Mouse (Mus musculus): ENCODE results near the gene Nde1. TPM values are rescaled to one million over a fixed set of nuclear protein-coding genes. Genes with fewer than 3 reads are reported as not detected.
"Not testable (repeated sequence)": the region's sequence is repeated elsewhere in the genome, so short reads cannot be mapped to it uniquely, and the experiment has no call there.

Nde1 gene
- total RNA-seq (2021) = 10 to 100 TPM; 26.3 to 31.1 TPM
- long read RNA-seq, experiment 1, transcript Nde1-201 (9 exons, 2,287 nt) = major isoform, 33 of 47 reads
- long read RNA-seq, experiment 1, transcript Nde1-202 (9 exons, 2,335 nt) = minor isoform, 5 of 47 reads
- long read RNA-seq, experiment 1, partial matches to known transcripts = 5 of 47 reads
- long read RNA-seq, experiment 1, other reads (novel, unspliced or antisense) = 1 of 47 reads
- long read RNA-seq, experiment 2, transcript Nde1-201 (9 exons, 2,287 nt) = major isoform, 20 of 35 reads
- long read RNA-seq, experiment 2, transcript Nde1-202 (9 exons, 2,335 nt) = minor isoform, 5 of 35 reads
- long read RNA-seq, experiment 2, partial matches to known transcripts = 4 of 35 reads
- long read RNA-seq, experiment 2, other reads (novel, unspliced or antisense) = 3 of 35 reads

GRCm38 (mm10) chr16:14162988-14163416 lies at the start of gene Nde1, which contains the start of gene Marf1:
Nde1 (plus strand) TSS chr16:14163275.
Marf1 (minus strand) TSS chr16:14163351.
- DNase-seq = peak; percentile 90

GRCm38 (mm10) chr16:14117299-14117698 lies 45.8 kb upstream of the Nde1 start:
- no peak for DNase-seq

GRCm38 (mm10) chr16:14120941-14121340 lies 42.1 kb upstream of the Nde1 start:
- no peak for DNase-seq

GRCm38 (mm10) chr16:14121563-14121962 lies 41.5 kb upstream of the Nde1 start:
- DNase-seq = no peak

- no peak for DNase-seq
These were observed 40.5 kb upstream of the Nde1 start for GRCm38 (mm10) chr16:14122586-14122985.

GRCm38 (mm10) chr16:14123901-14124300 lies 39.2 kb upstream of the Nde1 start:
- DNase-seq = no peak

- DNase-seq = no peak
These were observed 38.4 kb upstream of the Nde1 start for GRCm38 (mm10) chr16:14124709-14125108.

GRCm38 (mm10) chr16:14125253-14125652 lies 37.8 kb upstream of the Nde1 start:
- DNase-seq = no peak

- no peak for DNase-seq
These were observed 34.1 kb upstream of the Nde1 start for GRCm38 (mm10) chr16:14128977-14129376.

GRCm38 (mm10) chr16:14130796-14131195 lies 32.3 kb upstream of the Nde1 start:
- no peak for DNase-seq

- no peak for DNase-seq
These were observed 31.7 kb upstream of the Nde1 start for GRCm38 (mm10) chr16:14131376-14131775.

- no peak for DNase-seq
These were observed 31.2 kb upstream of the Nde1 start for GRCm38 (mm10) chr16:14131838-14132237.

GRCm38 (mm10) chr16:14135014-14135413 lies 28.1 kb upstream of the Nde1 start:
- DNase-seq = no peak

GRCm38 (mm10) chr16:14137976-14138561 lies 25.0 kb upstream of the Nde1 start:
- no peak for DNase-seq

- DNase-seq = no peak
These were observed 24.0 kb upstream of the Nde1 start for GRCm38 (mm10) chr16:14139106-14139505.

- no peak for DNase-seq
These were observed 19.8 kb upstream of the Nde1 start for GRCm38 (mm10) chr16:14143298-14143697.

GRCm38 (mm10) chr16:14147712-14148111 lies 15.4 kb upstream of the Nde1 start:
- DNase-seq = no peak

- DNase-seq = no peak
These were observed 11.4 kb upstream of the Nde1 start for GRCm38 (mm10) chr16:14151718-14152117.

GRCm38 (mm10) chr16:14155638-14156037 lies 7.4 kb upstream of the Nde1 start:
- not testable (repeated sequence) for DNase-seq

GRCm38 (mm10) chr16:14156312-14156711 lies 6.8 kb upstream of the Nde1 start:
- DNase-seq = no peak

- no peak for DNase-seq
These were observed 4.5 kb upstream of the Nde1 start for GRCm38 (mm10) chr16:14158536-14158935.

GRCm38 (mm10) chr16:14158936-14159745 lies 3.9 kb upstream of the Nde1 start:
- DNase-seq = peak; percentile 97

- peak; percentile 54 for DNase-seq
These were observed 3.3 kb upstream of the Nde1 start for GRCm38 (mm10) chr16:14159746-14160131.
